Mouse (Mus musculus): Measurements from ENCODE around the gene Akt1s1. TPM values are rescaled to one million over a fixed set of nuclear protein-coding genes. Genes with fewer than 3 reads are reported as not detected.

The Akt1s1 gene
- polyA plus RNA-seq, 1 experiment from 2014 or later, result 99.9 TPM

- DNase-seq (ENCODE audit: low read depth, low spot score), result peak; percentile 98
- in situ Hi-C loops (cut with MboI; ENCODE audit: low pct_unique_long_range_greater_than_20kb), result loop anchor here (5.0 kb wide), 1 partner anchor 69 kb away; the partner anchor contains the start of gene Vrk3
- H3K27me3 ChIP-seq, result no peaks in the 10 kb centered on the region
- POLR2A ChIA-PET, result interaction anchor here (1.3 kb wide), 1 partner anchor 14 kb away, joined by 5 read pairs; no protein-coding TSS in a partner anchor
- TF ChIP-seq CTCF (IDR thresholded peaks at IDR 0.05), result no peak
- CTCF ChIA-PET, result interaction anchor here (1.3 to 3.9 kb wide), 2 partner anchors 8 to 11 kb away, joined by 3 to 21 read pairs; no protein-coding TSS in a partner anchor
- peak; percentile 92 for ATAC-seq
Observed at GRCm38 (mm10) chr7:44815721-44816469, 32.9 kb upstream of the Akt1s1 start, which contains the start of the genes Nup62 and Il4i1. Gene Nup62 (plus strand): TSS chr7:44816088. Gene Il4i1 (plus strand): TSS chr7:44816387.

- DNase-seq (ENCODE audit: low read depth, low spot score) (no peak), ATAC-seq (peak; percentile 9)
- ChIA-PET CTCF (interaction anchor here (1.2 to 3.9 kb wide), 2 partner anchors 10 to 72 kb away, joined by 4 to 21 read pairs; no protein-coding TSS in a partner anchor), POLR2A (interaction anchor here (1.3 kb wide), 1 partner anchor 13 kb away, joined by 5 read pairs; no protein-coding TSS in a partner anchor)
- in situ Hi-C loops (cut with MboI; ENCODE audit: low pct_unique_long_range_greater_than_20kb), result loop anchor here (5.0 kb wide), 1 partner anchor 69 kb away; the partner anchor contains the start of gene Vrk3
- no peaks in the 10 kb centered on the region for H3K27me3 ChIP-seq
- TF ChIP-seq CTCF (IDR thresholded peaks at IDR 0.05), result no peak
Observed at GRCm38 (mm10) chr7:44816470-44817021, 32.2 kb upstream of the Akt1s1 start, which contains the start of gene Atf5. Gene Atf5 (minus strand): TSS chr7:44816658.

GRCm38 (mm10) chr7:44817441-44817840 is 31.4 kb upstream of the Akt1s1 start:
- CTCF ChIA-PET, result interaction anchor here (1.2 to 3.9 kb wide), 5 partner anchors 9 to 87 kb away, joined by 3 to 21 read pairs (median 4); no protein-coding TSS in a partner anchor
- H3K27me3 ChIP-seq, result no peaks in the 10 kb centered on the region
- ATAC-seq, result no peak
- POLR2A ChIA-PET, result interaction anchor here (1.3 kb wide), 1 partner anchor 12 kb away, joined by 5 read pairs; no protein-coding TSS in a partner anchor
- DNase-seq (ENCODE audit: low read depth, low spot score), result no peak
- in situ Hi-C loops (cut with MboI; ENCODE audit: low pct_unique_long_range_greater_than_20kb), result loop anchor here (5.0 kb wide), 1 partner anchor 70 kb away; the partner anchor contains the start of gene Vrk3
- no peak for TF ChIP-seq CTCF (IDR thresholded peaks at IDR 0.05)

GRCm38 (mm10) chr7:44818164-44818563 is 30.6 kb upstream of the Akt1s1 start:
- no peak for ATAC-seq
- in situ Hi-C loops (cut with MboI; ENCODE audit: low pct_unique_long_range_greater_than_20kb), result loop anchor here (5.0 kb wide), 1 partner anchor 71 kb away; the partner anchor contains the start of gene Vrk3

GRCm38 (mm10) chr7:44818751-44819235 is 30.0 kb upstream of the Akt1s1 start:
- TF ChIP-seq CTCF (IDR thresholded peaks at IDR 0.05), result no peak
- in situ Hi-C loops (cut with MboI; ENCODE audit: low pct_unique_long_range_greater_than_20kb), result loop anchor here (5.0 kb wide), 1 partner anchor 71 kb away; the partner anchor contains the start of gene Vrk3
- ChIA-PET POLR2A (interaction anchor here (1.1 to 1.6 kb wide), 3 partner anchors 16 to 31 kb away, joined by 3 to 6 read pairs (median 3); no protein-coding TSS in a partner anchor), CTCF (interaction anchor here (1.2 to 3.9 kb wide), 4 partner anchors 8 to 89 kb away, joined by 3 to 21 read pairs (median 4); no protein-coding TSS in a partner anchor)
- no peak for DNase-seq (ENCODE audit: low read depth, low spot score)
- ATAC-seq, result no peak
- H3K27me3 ChIP-seq, result no peaks in the 10 kb centered on the region

More at GRCm38 (mm10) chr7:44818164-44818563, 30.6 kb upstream of the Akt1s1 start:
- CTCF ChIA-PET, result interaction anchor here (1.2 to 3.9 kb wide), 5 partner anchors 9 to 88 kb away, joined by 3 to 21 read pairs (median 4); no protein-coding TSS in a partner anchor
- H3K27me3 ChIP-seq, result no peaks in the 10 kb centered on the region
- POLR2A ChIA-PET, result interaction anchor here (1.2 kb wide), 1 partner anchor 32 kb away, joined by 3 read pairs; no protein-coding TSS in a partner anchor
- TF ChIP-seq CTCF (IDR thresholded peaks at IDR 0.05), result no peak
- no peak for DNase-seq (ENCODE audit: low read depth, low spot score)

GRCm38 (mm10) chr7:44819391-44819790 is 29.4 kb upstream of the Akt1s1 start:
- ChIA-PET CTCF (interaction anchor here (1.2 kb wide), 1 partner anchor 74 kb away, joined by 3 read pairs; no protein-coding TSS in a partner anchor), POLR2A (interaction anchor here (1.1 to 1.6 kb wide), 2 partner anchors 15 to 29 kb away, joined by 3 to 6 read pairs; no protein-coding TSS in a partner anchor)
- no peak for TF ChIP-seq CTCF (IDR thresholded peaks at IDR 0.05)
- in situ Hi-C loops (cut with MboI; ENCODE audit: low pct_unique_long_range_greater_than_20kb), result loop anchor here (5.0 kb wide), 1 partner anchor 72 kb away; the partner anchor contains the start of gene Vrk3
- DNase-seq (ENCODE audit: low read depth, low spot score), result no peak
- H3K27me3 ChIP-seq, result no peaks in the 10 kb centered on the region
- no peak for ATAC-seq

- no peaks in the 10 kb centered on the region for H3K27me3 ChIP-seq
- no peak for TF ChIP-seq CTCF (IDR thresholded peaks at IDR 0.05)
- ChIA-PET CTCF (no interaction called here), POLR2A (interaction anchor here (1.1 to 1.6 kb wide), 2 partner anchors 15 to 29 kb away, joined by 3 to 6 read pairs; no protein-coding TSS in a partner anchor)
- DNase-seq (ENCODE audit: low read depth, low spot score) (no peak), ATAC-seq (no peak)
- in situ Hi-C loops (cut with MboI; ENCODE audit: low pct_unique_long_range_greater_than_20kb), result loop anchor here (5.0 kb wide), 1 partner anchor 73 kb away; the partner anchor contains the start of gene Vrk3
Observed at GRCm38 (mm10) chr7:44819863-44820262, 28.9 kb upstream of the Akt1s1 start.

GRCm38 (mm10) chr7:44820525-44820924 is 28.3 kb upstream of the Akt1s1 start:
- ChIA-PET CTCF (no interaction called here), POLR2A (no interaction called here)
- TF ChIP-seq CTCF (IDR thresholded peaks at IDR 0.05), result no peak
- H3K27me3 ChIP-seq, result no peaks in the 10 kb centered on the region
- ATAC-seq, result no peak
- DNase-seq (ENCODE audit: low read depth, low spot score), result no peak
- in situ Hi-C loops (cut with MboI; ENCODE audit: low pct_unique_long_range_greater_than_20kb), result no loop called here

GRCm38 (mm10) chr7:44821666-44822448 is 26.9 kb upstream of the Akt1s1 start:
- no peak for TF ChIP-seq CTCF (IDR thresholded peaks at IDR 0.05)
- no peak for DNase-seq (ENCODE audit: low read depth, low spot score)
- CTCF ChIA-PET, result interaction anchor here (1.5 to 1.8 kb wide), 2 partner anchors 13 to 14 kb away, joined by 3 to 4 read pairs; no protein-coding TSS in a partner anchor

More at GRCm38 (mm10) chr7:44821666-44822448, 26.9 kb upstream of the Akt1s1 start:
- in situ Hi-C loops (cut with MboI; ENCODE audit: low pct_unique_long_range_greater_than_20kb), result no loop called here
- POLR2A ChIA-PET, result interaction anchor here (0.6 kb wide), 1 partner anchor 1075 kb away, joined by 3 read pairs; the partner anchor contains the start of genes Syngr4 and Tmem143
- H3K27me3 ChIP-seq, result no peaks in the 10 kb centered on the region
- no peak for ATAC-seq

Measured in Patski (cell line).